Mouse (Mus musculus) inflammation-experienced regulatory T-cells, adult 6 months (primary cell): Measurements from ENCODE around the gene Gm42742. TPM values are rescaled to one million over a fixed set of nuclear protein-coding genes. Genes with fewer than 3 reads are reported as not detected.
A peak's percentile ranks its signal among the peaks of the same experiment; 100 is the strongest.

ENCODE experiments used
- ATAC-seq: one replicate; pipeline ENCODE4 v1.8.0; 2017
- polyA plus RNA-seq, 3 experiments: library from polyadenylated mRNA; unstranded; fragments of 100-300 nt; shearing (Covaris generic); gene quantifications; one replicate each; pipeline ENCODE4 v1.2.1; 2017

Gene Gm42742
- polyA plus RNA-seq, 3 experiments from 2014 or later, result 42.5 to 62.2 (median 46.4) TPM

DNA sequence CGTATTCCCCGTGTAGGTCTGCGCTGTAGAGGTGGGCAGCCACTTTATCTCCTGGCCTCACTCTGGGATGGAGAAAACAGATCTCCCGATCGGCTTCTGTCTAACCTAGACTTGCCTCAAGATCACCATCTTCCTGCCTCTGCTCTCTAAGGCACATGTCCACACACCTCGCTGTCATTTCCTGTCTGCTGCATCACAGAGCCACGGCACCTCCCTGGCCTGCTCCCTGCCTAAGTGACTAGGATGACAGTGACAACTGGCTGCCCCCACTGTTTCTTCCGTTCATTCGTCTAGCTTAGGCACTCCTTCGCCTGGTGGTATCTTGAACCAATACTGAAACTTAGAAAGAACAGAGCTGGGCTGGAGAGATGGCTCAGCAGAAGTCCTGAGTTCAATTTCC, 21.3 kb downstream of the Gm42742 start:
- peak; percentile 82 for ATAC-seq

DNA sequence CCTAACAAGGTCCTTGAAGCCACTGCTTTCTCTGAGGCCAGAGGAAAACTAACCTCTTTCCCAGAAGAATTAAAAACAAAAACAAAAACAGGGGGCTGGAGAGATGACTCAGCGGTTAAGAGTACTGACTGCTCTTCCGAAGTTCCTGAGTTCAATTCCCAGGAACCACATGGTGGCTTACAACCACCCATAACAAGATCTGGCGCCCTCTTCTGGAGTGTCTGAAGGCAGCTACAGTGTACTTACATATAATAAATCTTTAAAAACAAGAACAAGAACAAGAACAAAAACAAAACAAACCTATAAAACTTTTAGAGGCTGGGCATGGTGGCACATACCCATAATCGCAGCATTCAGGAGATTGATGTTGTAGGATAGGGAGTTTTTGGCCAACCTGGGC, 24.4 kb downstream of the Gm42742 start:
- no peak for ATAC-seq

DNA sequence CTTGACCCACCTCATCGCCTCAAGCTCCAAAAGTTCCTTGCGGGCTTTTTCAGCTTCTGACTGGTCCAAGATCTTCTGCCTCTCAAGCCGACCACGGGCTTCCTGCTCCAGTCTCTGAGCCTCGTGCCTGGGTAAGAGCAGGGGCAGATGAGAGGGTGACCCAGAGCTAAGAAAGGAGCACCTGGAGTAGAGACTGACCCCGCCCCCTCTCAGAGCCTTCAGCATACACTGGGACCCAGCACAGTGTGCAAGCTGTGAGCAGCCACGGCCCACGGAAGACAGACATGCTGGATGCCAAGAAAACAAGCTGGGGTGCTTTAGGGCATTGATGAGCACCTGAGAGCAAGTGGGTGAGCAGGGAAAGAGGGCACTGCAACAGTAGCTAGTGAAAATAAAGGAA, 32.1 kb downstream of the Gm42742 start:
- ATAC-seq, result no peak

DNA sequence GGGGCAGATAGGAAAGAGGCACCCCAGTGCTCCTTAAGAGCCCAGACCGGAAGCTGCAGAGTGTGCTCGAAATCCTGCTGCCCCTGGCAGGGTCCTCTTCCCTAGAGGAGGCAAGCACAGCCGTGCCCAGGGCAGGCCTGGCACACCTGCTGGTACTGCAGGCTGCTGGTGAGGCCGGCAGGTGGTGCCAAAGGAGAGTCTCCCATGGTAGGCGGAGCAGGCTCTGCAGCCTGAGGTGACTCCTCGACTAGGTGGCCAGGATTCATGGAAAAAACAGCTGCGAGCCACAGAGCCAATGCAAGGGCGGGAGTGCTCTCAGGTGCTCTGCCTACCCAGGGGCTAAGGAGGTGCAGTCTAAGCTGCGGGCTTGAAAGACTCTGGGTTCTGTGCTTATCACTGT, 34.6 kb downstream of the Gm42742 start:
- ATAC-seq, result no peak

DNA sequence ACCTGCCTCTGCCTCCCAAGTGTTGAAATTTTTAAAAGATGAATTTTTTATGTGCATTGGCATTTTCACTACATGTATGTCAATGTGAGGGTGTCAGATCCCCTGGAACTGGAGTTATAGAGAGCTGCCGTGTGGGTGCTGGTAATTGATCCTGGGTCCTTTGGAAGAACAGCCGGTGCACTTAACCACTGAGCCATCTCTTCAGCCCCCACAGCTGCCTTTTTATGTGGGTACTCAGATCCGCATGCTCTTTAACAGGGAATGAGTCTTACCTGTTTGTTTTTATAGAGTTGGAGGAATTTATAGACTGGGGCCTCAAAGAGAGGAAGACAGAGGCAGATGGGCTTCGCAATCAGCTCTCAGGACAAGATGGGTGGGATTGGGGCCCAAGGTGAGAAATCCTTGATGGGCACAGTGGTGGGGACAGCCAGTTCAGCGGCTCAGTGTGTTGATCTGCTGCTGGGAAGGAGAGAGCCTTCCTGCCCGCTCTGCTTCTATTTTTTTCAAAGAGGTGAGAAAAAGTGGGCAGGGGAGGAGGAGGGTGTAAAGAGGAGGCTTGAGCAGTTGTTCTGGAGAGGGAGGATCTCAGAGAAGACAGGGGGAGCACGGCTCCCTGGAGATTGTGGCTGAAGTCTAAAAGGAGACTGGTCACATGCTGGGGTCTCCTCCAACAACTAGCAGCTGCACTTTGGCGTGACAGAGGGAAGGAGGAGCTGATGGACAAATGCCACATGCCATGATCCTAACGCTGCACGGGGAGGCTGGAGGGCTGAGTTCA, 36.0 kb downstream of the Gm42742 start:
- no peak for ATAC-seq

DNA sequence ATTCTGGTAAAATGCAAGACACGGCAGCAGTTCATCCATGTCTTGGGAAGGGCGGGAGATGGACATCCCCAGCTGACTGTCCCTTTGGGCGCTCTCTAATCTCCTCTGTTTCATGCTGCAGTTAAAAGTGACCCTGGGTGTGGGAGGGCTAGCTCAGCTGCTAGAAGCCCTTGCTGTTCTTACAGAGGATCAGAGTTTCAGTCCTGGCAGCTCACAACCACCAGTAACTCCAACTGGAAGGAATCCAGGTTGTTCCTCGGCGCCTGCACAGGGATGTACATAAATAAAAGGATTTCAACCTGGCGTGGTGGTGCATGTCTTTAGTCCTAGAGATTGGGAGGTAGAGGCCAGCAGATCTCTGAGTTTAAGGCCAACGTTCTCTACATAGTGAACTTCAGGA, 37.8 kb downstream of the Gm42742 start:
- no peak for ATAC-seq

DNA sequence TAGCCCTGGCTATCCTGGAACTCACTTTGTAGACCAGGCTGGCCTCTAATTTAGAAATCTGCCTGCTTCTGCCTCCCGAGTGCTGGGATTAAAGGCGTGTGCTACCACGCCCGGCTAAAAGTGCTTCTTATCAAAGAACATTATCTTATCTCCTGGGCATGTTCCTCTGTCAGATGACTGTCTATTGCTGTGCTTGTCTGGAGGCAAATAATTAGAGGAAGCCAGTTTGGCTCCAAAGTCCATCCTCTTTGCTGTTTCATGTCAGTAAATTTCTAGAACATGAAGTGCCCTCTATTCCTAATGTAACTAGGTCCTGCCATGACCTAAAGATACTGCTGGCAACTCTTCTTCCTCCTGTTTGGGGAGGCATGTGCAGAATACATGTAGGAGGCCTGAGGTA, 38.8 kb downstream of the Gm42742 start:
- no peak for ATAC-seq

DNA sequence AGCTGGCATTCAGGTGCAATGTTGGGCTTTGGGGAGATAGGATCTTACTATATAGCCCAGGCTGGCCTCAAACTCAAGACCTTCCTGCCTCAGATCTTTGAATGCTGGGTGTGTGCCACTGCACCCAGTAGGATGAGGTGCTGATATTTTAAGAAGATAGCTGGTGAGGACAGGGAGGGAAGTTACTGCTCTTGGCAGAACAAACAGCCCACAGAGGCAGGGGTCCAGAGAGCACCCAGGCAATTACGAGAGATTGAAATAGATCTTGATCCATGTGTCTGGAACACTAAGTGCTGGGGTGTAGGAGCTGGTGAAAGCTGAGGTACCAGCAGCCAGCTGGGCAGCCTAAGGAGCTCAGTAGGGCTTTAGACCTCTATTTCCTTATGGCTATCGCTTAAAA, 39.3 kb downstream of the Gm42742 start:
- ATAC-seq, result no peak

DNA sequence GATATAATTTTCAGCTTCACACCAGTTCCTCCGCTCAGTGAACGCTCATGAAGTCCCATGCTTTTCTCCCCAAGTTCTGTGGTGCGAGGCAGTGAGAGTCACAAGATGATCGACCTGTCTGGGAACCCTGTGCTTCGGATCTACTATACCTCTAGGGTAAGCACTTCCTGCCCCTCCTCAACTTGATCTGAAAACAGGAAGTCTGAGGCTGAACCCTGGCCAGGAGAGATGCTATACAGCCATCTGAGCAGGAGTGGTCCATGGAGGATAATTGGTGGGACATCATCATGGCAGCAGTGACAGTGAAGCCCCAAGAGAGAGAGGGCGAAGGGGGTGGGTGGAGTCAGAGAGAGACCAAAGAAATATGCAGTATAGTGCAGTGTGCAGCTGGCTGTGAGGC, 42.1 kb downstream of the Gm42742 start:
- no peak for ATAC-seq

DNA sequence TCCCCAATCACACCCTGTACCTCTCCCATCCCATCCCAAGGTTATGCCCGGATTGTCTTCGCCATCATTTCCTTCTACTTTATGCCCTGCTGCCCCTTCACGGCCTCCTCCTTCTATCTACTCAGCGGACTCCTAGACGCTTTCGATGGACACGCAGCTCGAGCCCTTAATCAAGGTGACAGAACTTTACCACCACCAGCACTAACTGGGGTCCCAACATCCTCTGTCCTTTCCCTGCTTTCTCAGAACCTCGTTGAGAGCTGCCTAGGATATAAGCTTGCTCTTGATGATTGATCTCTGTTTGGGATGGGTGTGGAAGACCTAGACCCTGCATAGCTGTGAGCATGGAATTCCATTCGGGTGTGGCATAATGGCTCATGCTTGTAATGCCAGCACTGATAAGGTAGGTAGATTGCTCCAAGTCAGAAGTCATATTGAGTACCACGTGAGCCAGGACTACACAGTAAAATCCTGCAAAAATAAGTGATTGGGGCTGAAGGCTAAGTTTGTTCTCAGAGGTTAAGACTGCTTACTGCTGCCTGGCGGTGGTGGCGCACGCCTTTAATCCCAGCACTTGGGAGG, 43.9 kb downstream of the Gm42742 start:
- no peak for ATAC-seq

DNA sequence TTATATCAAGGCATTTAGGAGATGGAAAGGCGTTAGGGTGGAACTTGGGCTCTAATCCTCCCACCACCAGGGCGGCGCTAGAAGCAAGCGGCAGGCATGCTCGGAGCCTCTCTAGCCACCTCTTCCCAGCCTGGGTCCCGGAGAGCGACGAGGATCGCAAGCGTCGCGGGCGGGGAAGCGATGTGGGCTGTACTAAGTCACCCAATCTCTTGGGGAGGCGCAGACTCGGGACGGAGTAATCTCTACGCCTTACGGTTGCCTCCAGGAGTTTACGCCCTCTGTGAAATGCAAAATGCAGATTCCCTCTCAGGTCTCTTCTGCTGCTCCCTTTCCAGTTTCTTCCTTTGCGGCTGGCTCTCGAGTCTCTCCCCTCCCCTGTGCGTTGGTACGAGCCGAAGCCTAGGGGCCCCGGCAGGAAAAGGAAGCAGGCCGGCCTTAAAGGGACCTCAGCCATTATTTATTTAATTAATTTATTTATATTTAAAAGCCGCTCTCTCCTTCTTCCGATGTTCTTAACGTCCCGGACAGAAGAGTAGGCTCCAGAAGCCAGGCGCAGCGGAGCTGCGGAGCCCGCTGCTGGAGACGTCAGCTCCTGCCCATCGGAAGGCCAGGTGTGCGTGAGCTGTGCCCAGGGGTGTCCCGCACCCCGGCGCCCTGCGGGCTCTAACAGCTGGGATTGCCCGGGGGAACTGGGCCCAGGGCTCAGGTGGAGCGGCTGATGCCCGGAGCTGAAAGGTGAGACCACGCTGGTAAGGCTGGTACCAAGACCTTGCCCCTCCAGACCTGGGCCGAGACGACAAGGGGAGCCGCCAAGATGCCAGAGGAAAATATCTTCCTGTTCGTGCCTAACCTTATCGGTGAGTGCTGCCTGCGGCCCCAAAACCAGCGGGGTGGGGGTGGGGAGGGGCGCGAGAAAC, 44.7 kb downstream of the Gm42742 start, which contains the start of gene Cdiptos:
Gene Cdiptos (minus strand): TSS at position 149 of the 917 bp plus-strand sequence.
- ATAC-seq, result peak; percentile 98

DNA sequence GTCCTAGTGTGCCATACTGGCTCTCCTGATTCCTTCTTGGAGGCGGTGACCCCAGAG, 45.2 kb downstream of the Gm42742 start, which contains the start of gene Cdipt:
Gene Cdipt (plus strand): TSS at position 22 of the 57 bp plus-strand sequence.
- ATAC-seq, result no peak

DNA sequence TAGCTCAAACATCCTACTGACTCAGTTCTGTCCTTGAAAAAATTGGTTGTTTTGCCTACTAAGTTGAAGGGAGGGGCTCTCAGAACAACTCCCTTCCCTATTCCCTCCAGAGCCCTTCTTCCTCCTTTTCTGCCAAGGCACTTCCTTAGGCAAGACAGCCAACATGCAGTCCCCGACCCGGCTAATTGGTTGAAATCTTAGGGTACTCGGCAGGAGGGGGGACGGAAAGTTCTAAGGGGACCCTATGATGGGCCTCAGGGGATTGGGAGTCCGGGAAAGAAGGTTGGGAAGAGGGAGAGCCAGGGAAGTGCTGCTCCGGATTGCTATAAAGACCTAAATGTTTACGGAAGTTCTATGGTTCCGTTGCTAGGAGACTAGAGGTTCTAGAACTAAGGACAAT, 45.4 kb downstream of the Gm42742 start:
- no peak for ATAC-seq

DNA sequence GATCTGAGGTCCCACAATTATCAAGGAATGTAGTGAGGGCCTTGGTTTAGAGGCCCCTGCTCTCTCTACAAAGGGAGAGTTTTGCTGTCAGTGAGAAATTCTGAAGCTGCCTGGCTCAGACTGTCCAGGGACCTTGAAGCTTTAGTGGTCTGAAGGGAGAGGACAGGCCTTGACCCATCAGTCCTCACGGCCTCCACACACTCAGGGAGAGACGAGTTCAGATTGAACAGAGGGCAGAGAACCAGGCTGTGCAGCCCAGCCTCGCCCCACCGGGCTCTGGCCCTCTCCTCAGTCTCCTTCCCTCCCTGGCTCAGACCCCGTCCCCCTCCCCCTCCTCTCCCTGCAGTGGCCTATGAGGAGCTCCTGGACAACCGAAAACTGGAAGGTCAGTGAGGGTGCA, 53.5 kb downstream of the Gm42742 start:
- no peak for ATAC-seq

DNA sequence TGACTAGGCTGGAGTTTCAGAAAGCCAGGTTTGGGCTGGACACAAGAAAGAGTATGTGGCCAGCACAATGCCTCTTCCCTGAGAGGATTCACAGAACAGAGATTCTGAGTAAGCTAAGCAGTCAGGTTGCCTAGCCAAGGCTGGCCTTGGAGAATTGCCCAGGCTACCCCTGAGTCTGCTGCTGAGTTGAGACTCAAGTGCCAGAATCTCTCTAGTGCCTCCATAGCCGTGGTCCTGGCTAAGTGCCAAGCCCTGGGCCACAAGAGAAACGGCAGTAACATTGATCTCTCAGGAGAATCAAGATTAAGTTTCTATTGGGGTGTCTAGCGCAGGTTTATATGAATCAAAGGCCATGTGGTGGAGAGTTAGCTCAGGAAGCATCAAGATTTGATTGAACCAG, 55.3 kb downstream of the Gm42742 start:
- no peak for ATAC-seq

Other genes starting within 250 kb of the Gm42742 start
- 100 to 1,000 TPM in 1 of 3 experiments, 10 to 100 TPM in 2; 51.9 to 107 (median 70.2) TPM for gene Ypel3, start 244.1 kb downstream of the Gm42742 start, polyA plus RNA-seq
- 1 to 10 TPM; 2.1 to 3.9 (median 3.7) TPM for gene Tbx6, start 239.6 kb downstream of the Gm42742 start, polyA plus RNA-seq
- 100 to 1,000 TPM; 118 to 168 (median 129) TPM for gene Ppp4c, start 228.6 kb downstream of the Gm42742 start, polyA plus RNA-seq
- not detected for gene Fam57b, start 223.4 kb downstream of the Gm42742 start, polyA plus RNA-seq
- gene 4930451I11Rik, start 189.5 kb downstream of the Gm42742 start, polyA plus RNA-seq, result not detected
- gene Doc2a, start 173.7 kb downstream of the Gm42742 start, polyA plus RNA-seq, result not detected
- gene Hirip3, start 159.1 kb downstream of the Gm42742 start, polyA plus RNA-seq, result 10 to 100 TPM; 11.2 to 19.3 (median 18.2) TPM
- 10 to 100 TPM; 63.0 to 88.4 (median 68.7) TPM for gene Ino80e, start 158.7 kb downstream of the Gm42742 start, polyA plus RNA-seq
- 10 to 100 TPM; 16.8 to 20.3 (median 19.6) TPM for gene Taok2, start 136.4 kb downstream of the Gm42742 start, polyA plus RNA-seq
- 10 to 100 TPM; 36.8 to 69.8 (median 47.7) TPM for gene Tmem219, start 98.2 kb downstream of the Gm42742 start, polyA plus RNA-seq
- 1 to 10 TPM; 6.1 to 7.9 (median 6.3) TPM for gene Kctd13, start 92.2 kb downstream of the Gm42742 start, polyA plus RNA-seq
- gene Asphd1, start 71.5 kb downstream of the Gm42742 start, polyA plus RNA-seq, result under 1 TPM in 1 of 3 experiments, not detected in 2; 0.34 TPM
- under 1 TPM; 0.69 to 0.87 (median 0.77) TPM for gene Sez6l2, start 70.5 kb downstream of the Gm42742 start, polyA plus RNA-seq
- 100 to 1,000 TPM; 104 to 127 (median 115) TPM for gene Cdipt, start 45.2 kb downstream of the Gm42742 start, polyA plus RNA-seq
- gene Cdiptos, start 45.0 kb downstream of the Gm42742 start, polyA plus RNA-seq, result 1 to 10 TPM in 2 of 3 experiments, under 1 TPM in 1; 0.91 to 1.8 (median 1.3) TPM
- 10 to 100 TPM; 15.2 to 19.7 (median 16.2) TPM for gene Mvp, start 6.5 kb downstream of the Gm42742 start, polyA plus RNA-seq
- not detected for gene Pagr1b, start 4.6 kb downstream of the Gm42742 start, polyA plus RNA-seq
- 10 to 100 TPM; 34.7 to 44.5 (median 42.6) TPM for gene Pagr1a, start 3.7 kb downstream of the Gm42742 start, polyA plus RNA-seq
- gene Prrt2, start 114 bp upstream of the Gm42742 start, polyA plus RNA-seq, result 1 to 10 TPM in 1 of 3 experiments, under 1 TPM in 1, not detected in 1; 0.97 to 1.1 TPM
- gene Maz, start 5.9 kb upstream of the Gm42742 start, polyA plus RNA-seq, result 10 to 100 TPM; 18.6 to 22.4 (median 21.4) TPM
- gene Kif22, start 21.4 kb upstream of the Gm42742 start, polyA plus RNA-seq, result 10 to 100 TPM; 11.7 to 94.2 (median 13.8) TPM
- gene Zg16, start 66.2 kb upstream of the Gm42742 start, polyA plus RNA-seq, result 1 to 10 TPM in 1 of 3 experiments, not detected in 2; 1.6 TPM
- 100 to 1,000 TPM; 248 to 287 (median 263) TPM for gene AI467606, start 70.3 kb upstream of the Gm42742 start, polyA plus RNA-seq
- 10 to 100 TPM in 2 of 3 experiments, 1 to 10 TPM in 1; 7.8 to 15.5 (median 15.0) TPM for gene Qprt, start 101.1 kb upstream of the Gm42742 start, polyA plus RNA-seq
- gene Spn, start 116.7 kb upstream of the Gm42742 start, polyA plus RNA-seq, result 100 to 1,000 TPM; 105 to 226 (median 130) TPM
- gene Cd2bp2, start 175.0 kb upstream of the Gm42742 start, polyA plus RNA-seq, result 10 to 100 TPM; 43.2 to 56.9 (median 48.7) TPM
- 10 to 100 TPM; 13.2 to 16.6 (median 13.6) TPM for gene Tbc1d10b, start 187.4 kb upstream of the Gm42742 start, polyA plus RNA-seq
- 10 to 100 TPM; 23.0 to 25.8 (median 23.4) TPM for gene Mylpf, start 187.8 kb upstream of the Gm42742 start, polyA plus RNA-seq
- 1 to 10 TPM; 3.3 to 6.8 (median 4.6) TPM for gene Zfp553, start 212.0 kb upstream of the Gm42742 start, polyA plus RNA-seq
- gene Sept1, start 212.0 kb upstream of the Gm42742 start, polyA plus RNA-seq, result 100 to 1,000 TPM; 783 to 927 (median 807) TPM
- 1 to 10 TPM in 1 of 3 experiments, under 1 TPM in 1, not detected in 1; 0.46 to 1.5 TPM for gene Zfp771, start 223.2 kb upstream of the Gm42742 start, polyA plus RNA-seq
- 10 to 100 TPM; 37.2 to 88.3 (median 51.2) TPM for gene Dctpp1, start 239.6 kb upstream of the Gm42742 start, polyA plus RNA-seq